Mouse (Mus musculus): ENCODE data around the gene Fam3c. TPM values are rescaled to one million over a fixed set of nuclear protein-coding genes. Genes with fewer than 3 reads are reported as not detected.

The Fam3c gene
- polyA plus RNA-seq, 2 experiments, result 4.7 to 13.3 TPM

DNA sequence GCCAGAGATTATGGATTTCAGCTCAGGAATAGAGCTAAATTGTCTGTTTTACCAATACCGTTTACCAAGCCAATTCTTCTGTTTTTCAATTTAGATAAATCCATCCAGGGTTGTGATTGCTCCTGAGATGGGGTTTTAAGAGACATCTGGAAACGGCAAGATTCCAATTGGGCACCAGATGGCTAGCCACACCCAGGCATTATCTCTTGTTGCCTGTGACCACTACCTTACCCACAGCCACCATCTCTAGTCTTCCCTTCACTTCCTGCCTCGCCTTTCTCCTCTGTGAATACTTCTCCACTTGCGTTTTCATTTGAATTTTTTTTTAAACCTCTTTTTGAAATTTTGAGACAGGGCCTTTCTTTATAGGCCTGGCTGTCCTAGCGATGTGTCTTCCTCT lies 46.0 kb upstream of the Fam3c start:
- TF ChIP-seq CTCF (IDR thresholded peaks at IDR 0.05; ENCODE audit: low read depth), result no peak
- TF ChIP-seq EP300 (IDR thresholded peaks at IDR 0.05; ENCODE audit: low read depth), result no peak
- H3K9ac ChIP-seq (replicated peaks), result no peak overlapping the region
- 22% methylated on average over 5 of the region's 5 CpGs for WGBS (ENCODE audit: insufficient replicate concordance)
- no peak overlapping the region for H3K27ac ChIP-seq
- no peaks in the 10 kb centered on the region for H3K4me1 ChIP-seq (replicated peaks; ENCODE audit: control insufficient read depth in 2 of 2, insufficient read depth in 2 of 2, low read length in 1 of 2)
- H3K9me3 ChIP-seq (ENCODE audit: control insufficient read depth, low read length), result no peaks in the 10 kb centered on the region
- no peak overlapping the region for H3K4me2 ChIP-seq (ENCODE audit: low read depth)
- DNase-seq (ENCODE audit: low read depth in 3 of 3, low spot score in 3 of 3) (no peak), ATAC-seq (ENCODE audit: insufficient read depth) (no peak)
- H3K36me3 ChIP-seq (replicated peaks; ENCODE audit: control insufficient read depth, insufficient read depth, low read depth), result no peaks in the 10 kb centered on the region
- H3K4me3 ChIP-seq (ENCODE audit: insufficient read depth in 1 of 2, low read depth in 2 of 2, low read length in 2 of 2), result no peak overlapping the region
- no peaks in the 10 kb centered on the region for H3K27me3 ChIP-seq (ENCODE audit: control insufficient read depth, insufficient read depth, low read length)

DNA sequence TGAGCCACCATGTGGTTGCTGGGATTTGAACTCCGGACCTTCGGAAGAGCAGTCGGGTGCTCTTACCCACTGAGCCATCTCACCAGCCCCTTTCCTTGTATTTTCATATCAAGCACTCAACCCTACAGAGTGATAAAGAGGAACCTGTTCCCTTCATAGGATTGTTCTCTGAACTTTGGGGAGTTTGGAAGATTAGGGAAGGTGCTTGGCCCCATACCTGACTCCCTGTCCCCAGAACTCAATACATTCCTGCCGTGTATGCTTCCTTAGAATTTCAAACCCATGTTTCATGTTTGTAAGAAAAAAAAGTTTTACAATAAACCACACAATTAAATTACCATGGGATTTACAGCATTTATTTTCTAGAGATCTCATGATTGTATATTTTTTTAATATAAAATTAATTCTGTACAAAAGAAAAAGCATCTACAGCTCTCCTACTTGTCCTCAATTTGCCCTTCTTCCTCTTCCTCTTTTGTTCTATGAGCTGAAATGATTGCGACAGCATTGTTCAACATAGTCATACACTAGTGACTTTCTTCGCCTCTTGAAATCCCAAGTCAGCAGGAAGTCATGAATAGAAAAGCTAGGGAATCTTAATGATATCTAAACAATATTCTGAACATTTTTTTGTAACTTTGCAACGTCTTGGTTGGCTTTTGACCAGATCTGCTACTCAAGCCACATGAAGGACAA lies 42.2 kb upstream of the Fam3c start:
- ATAC-seq (ENCODE audit: insufficient read depth) (no peak), DNase-seq (ENCODE audit: low read depth in 3 of 3, low spot score in 3 of 3) (no peak)
- Histone ChIP-seq H3K4me3 (ENCODE audit: insufficient read depth in 1 of 2, low read depth in 2 of 2, low read length in 2 of 2) (no peak overlapping the region), H3K4me1 (replicated peaks; ENCODE audit: control insufficient read depth in 2 of 2, insufficient read depth in 2 of 2, low read length in 1 of 2) (no peaks in the 10 kb centered on the region), H3K27ac (no peak overlapping the region), H3K4me2 (ENCODE audit: low read depth) (no peak overlapping the region), H3K27me3 (ENCODE audit: control insufficient read depth, insufficient read depth, low read length) (no peaks in the 10 kb centered on the region), H3K9ac (replicated peaks) (no peak overlapping the region), H3K9me3 (ENCODE audit: control insufficient read depth, low read length) (no peaks in the 10 kb centered on the region), H3K36me3 (replicated peaks; ENCODE audit: control insufficient read depth, insufficient read depth, low read depth) (no peaks in the 10 kb centered on the region)
- 61% methylated on average over 7 of the region's 7 CpGs for WGBS (ENCODE audit: insufficient replicate concordance)
- TF ChIP-seq EP300 (IDR thresholded peaks at IDR 0.05; ENCODE audit: low read depth) (no peak), CTCF (IDR thresholded peaks at IDR 0.05; ENCODE audit: low read depth) (no peak)

DNA sequence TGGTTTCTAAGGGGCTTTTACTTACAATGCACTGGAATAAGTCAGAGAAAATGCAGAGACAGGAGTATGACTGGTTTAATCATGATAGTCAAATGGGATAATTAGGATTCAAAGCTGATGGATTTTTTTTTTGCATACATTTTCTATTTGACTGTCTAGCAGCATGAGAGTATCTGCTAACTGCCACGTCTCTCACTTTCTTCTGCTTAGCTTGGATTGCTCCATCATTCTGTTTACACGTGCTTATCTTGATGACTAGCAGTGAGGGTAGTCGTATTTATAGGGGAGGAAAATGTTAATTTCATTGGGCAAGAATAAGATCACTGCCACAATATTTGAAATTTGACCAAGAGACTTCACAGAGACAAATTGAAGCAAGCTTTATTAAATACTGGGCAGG lies 39.2 kb upstream of the Fam3c start:
- WGBS (ENCODE audit: insufficient replicate concordance), result 26% methylated on average over 3 of the region's 3 CpGs
- Histone ChIP-seq H3K27ac (no peak overlapping the region), H3K4me1 (replicated peaks; ENCODE audit: control insufficient read depth in 2 of 2, insufficient read depth in 2 of 2, low read length in 1 of 2) (no peaks in the 10 kb centered on the region), H3K4me2 (ENCODE audit: low read depth) (no peak overlapping the region), H3K36me3 (replicated peaks; ENCODE audit: control insufficient read depth, insufficient read depth, low read depth) (no peaks in the 10 kb centered on the region), H3K9ac (replicated peaks) (no peak overlapping the region), H3K27me3 (ENCODE audit: control insufficient read depth, insufficient read depth, low read length) (no peaks in the 10 kb centered on the region), H3K4me3 (ENCODE audit: insufficient read depth in 1 of 2, low read depth in 2 of 2, low read length in 2 of 2) (no peak overlapping the region), H3K9me3 (ENCODE audit: control insufficient read depth, low read length) (no peaks in the 10 kb centered on the region)
- DNase-seq (ENCODE audit: low read depth in 3 of 3, low spot score in 3 of 3) (no peak), ATAC-seq (ENCODE audit: insufficient read depth) (no peak)
- TF ChIP-seq CTCF (IDR thresholded peaks at IDR 0.05; ENCODE audit: low read depth) (no peak), EP300 (IDR thresholded peaks at IDR 0.05; ENCODE audit: low read depth) (no peak)

DNA sequence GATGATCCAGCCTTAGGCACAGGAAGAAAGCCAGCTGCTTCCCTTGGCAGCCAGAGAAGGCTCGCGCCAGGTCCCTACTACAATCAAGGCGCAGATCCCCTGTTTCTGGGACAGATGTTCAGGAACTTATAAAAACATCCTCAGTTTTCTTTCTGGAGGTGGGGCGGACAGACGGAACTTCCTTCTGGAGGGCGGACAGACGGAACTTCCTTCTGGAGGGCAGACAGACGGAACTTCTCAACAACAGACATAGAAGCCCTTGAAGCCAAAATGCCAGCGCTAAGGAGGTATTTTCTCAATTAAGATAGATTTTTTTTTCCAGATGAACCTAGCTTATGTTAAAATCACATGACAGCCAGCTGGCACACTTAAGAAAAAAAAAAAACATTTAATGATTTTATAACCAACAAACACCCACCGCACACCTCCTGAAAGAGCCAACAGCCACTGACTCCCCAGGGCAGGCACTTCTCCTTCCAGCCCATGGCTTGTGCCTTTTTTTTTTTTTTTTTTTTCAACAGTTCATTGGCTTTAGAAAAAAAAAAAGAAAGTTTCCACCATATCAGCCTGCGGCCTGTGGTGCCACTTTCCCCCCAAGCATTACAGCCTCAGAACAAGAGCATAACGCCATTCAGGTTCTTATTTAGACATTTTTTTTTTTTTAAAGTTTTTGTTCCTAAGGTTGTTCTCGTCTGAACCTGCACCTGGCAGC lies 34.8 kb upstream of the Fam3c start:
- no peak overlapping the region for H3K27ac ChIP-seq
- no peak for DNase-seq (ENCODE audit: low read depth in 3 of 3, low spot score in 3 of 3)

DNA sequence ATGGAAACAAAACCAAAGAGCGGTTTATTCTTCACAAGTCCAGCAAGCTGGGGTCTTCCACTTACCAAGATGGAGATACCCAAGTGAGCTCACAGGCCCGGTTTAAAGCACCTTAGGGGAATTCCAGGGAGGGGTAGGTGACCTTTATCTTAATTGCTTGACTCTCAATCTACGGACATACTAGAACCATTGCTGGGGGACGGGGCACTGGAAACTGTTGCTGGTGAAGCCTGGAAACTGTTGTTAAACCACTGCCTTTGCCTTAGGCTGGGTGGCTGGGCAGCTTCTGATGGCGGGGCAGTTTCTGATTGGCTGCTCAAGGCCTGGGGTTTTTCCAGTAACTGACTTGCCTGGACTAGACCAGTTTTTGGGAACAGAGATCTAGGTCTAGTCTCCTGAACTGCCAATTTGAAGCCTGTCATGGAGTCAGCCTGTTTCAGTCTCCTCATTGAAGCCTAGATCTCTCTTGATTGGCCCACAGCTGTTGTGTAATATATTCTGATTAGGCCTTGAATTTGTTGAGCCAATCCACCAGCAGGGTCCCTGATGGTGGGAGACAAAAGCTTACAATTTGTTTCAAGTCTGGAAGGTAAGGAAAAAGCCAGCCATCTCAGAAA lies 29.3 kb upstream of the Fam3c start:
- H3K4me3 ChIP-seq (ENCODE audit: insufficient read depth in 1 of 2, low read depth in 2 of 2, low read length in 2 of 2), result no peak overlapping the region
- no peaks in the 10 kb centered on the region for H3K27me3 ChIP-seq (ENCODE audit: control insufficient read depth, insufficient read depth, low read length)
- WGBS (ENCODE audit: insufficient replicate concordance), result 68% methylated on average over 5 of the region's 5 CpGs
- ATAC-seq (ENCODE audit: insufficient read depth) (no peak), DNase-seq (ENCODE audit: low read depth in 3 of 3, low spot score in 3 of 3) (no peak)
- no peaks in the 10 kb centered on the region for H3K4me1 ChIP-seq (replicated peaks; ENCODE audit: control insufficient read depth in 2 of 2, insufficient read depth in 2 of 2, low read length in 1 of 2)
- TF ChIP-seq EP300 (IDR thresholded peaks at IDR 0.05; ENCODE audit: low read depth) (no peak), CTCF (IDR thresholded peaks at IDR 0.05; ENCODE audit: low read depth) (no peak)
- no peak overlapping the region for H3K4me2 ChIP-seq (ENCODE audit: low read depth)
- H3K27ac ChIP-seq, result no peak overlapping the region
- H3K9ac ChIP-seq (replicated peaks), result no peak overlapping the region
- H3K36me3 ChIP-seq (replicated peaks; ENCODE audit: control insufficient read depth, insufficient read depth, low read depth), result no peaks in the 10 kb centered on the region
- H3K9me3 ChIP-seq (ENCODE audit: control insufficient read depth, low read length), result no peaks in the 10 kb centered on the region

More for the DNA sequence above, 34.8 kb upstream of the Fam3c start:
- no peaks in the 10 kb centered on the region for H3K27me3 ChIP-seq (ENCODE audit: control insufficient read depth, insufficient read depth, low read length)
- H3K9me3 ChIP-seq (ENCODE audit: control insufficient read depth, low read length), result no peaks in the 10 kb centered on the region
- H3K9ac ChIP-seq (replicated peaks), result no peak overlapping the region
- ATAC-seq (ENCODE audit: insufficient read depth), result no peak
- no peak overlapping the region for H3K4me3 ChIP-seq (ENCODE audit: insufficient read depth in 1 of 2, low read depth in 2 of 2, low read length in 2 of 2)
- no peak for TF ChIP-seq EP300 (IDR thresholded peaks at IDR 0.05; ENCODE audit: low read depth)
- no peak for TF ChIP-seq CTCF (IDR thresholded peaks at IDR 0.05; ENCODE audit: low read depth)
- no peak overlapping the region for H3K4me2 ChIP-seq (ENCODE audit: low read depth)
- no peaks in the 10 kb centered on the region for H3K36me3 ChIP-seq (replicated peaks; ENCODE audit: control insufficient read depth, insufficient read depth, low read depth)
- no peaks in the 10 kb centered on the region for H3K4me1 ChIP-seq (replicated peaks; ENCODE audit: control insufficient read depth in 2 of 2, insufficient read depth in 2 of 2, low read length in 1 of 2)
- 62% methylated on average over 13 of the region's 13 CpGs for WGBS (ENCODE audit: insufficient replicate concordance)
